Comparison of ENCODE assay signal across 25 mouse cellular contexts in genomic region chr16:73062461-73062860, GRCm38 (mm10).
"Had no signal": no experiment of that assay in that cellular context is flagged by ENCODE, and none has a peak within 500 bp of the region (broad histone marks: within the 10 kb centered on the region; RNA-seq: fewer than 3 reads in every experiment).

No protein-coding gene starts in this region.

- H3K27ac ChIP-seq: gastrocnemius, adult 2 months; heart, embryonic 10.5 days; hindbrain, embryonic 10.5 days; hindbrain, embryonic 12.5 days; hindbrain, embryonic 14.5 days; intestine, embryonic 15.5 days; layer of hippocampus, adult 2 months; limb, embryonic 13.5 days; limb, embryonic 15.5 days had no signal

- DNase-seq: gastrocnemius, adult 2 months; gastrocnemius, postnatal 10 days; gastrocnemius, postnatal 25 days; heart, adult 18-20 months; heart, postnatal 10 days; heart, postnatal 4 days; kidney, adult 18-20 months; kidney, adult 8-10 months; kidney, postnatal 10 days; kidney, postnatal 25 days; kidney, postnatal 4 days; layer of hippocampus, postnatal 36 days; left cerebral cortex, postnatal 4 days had no signal

- H3K9ac ChIP-seq: heart, embryonic 12.5 days; hindbrain, embryonic 12.5 days; hindbrain, embryonic 14.5 days; intestine, embryonic 15.5 days; limb, embryonic 13.5 days; limb, embryonic 15.5 days had no signal

- H3K9me3 ChIP-seq: heart, embryonic 10.5 days; hindbrain, embryonic 10.5 days; hindbrain, embryonic 12.5 days; intestine, embryonic 15.5 days; limb, embryonic 15.5 days had no signal

- H3K4me3 ChIP-seq: gastrocnemius, adult 2 months; heart, embryonic 10.5 days; heart, embryonic 12.5 days; hindbrain, embryonic 10.5 days; hindbrain, embryonic 12.5 days; intestine, embryonic 15.5 days; layer of hippocampus, adult 2 months; limb, embryonic 13.5 days; limb, embryonic 15.5 days had no signal

- ATAC-seq: hindbrain, embryonic 16.5 days; inflammation-experienced regulatory T-cells, adult 6 months; intestine, embryonic 15.5 days; intestine, postnatal 0 days had no signal

- H3K27me3 ChIP-seq: heart, embryonic 12.5 days; hindbrain, embryonic 12.5 days; intestine, embryonic 15.5 days; limb, embryonic 13.5 days; limb, embryonic 15.5 days had no signal

- H3K36me3 ChIP-seq: heart, embryonic 10.5 days; heart, embryonic 12.5 days; hindbrain, embryonic 10.5 days; hindbrain, embryonic 12.5 days; intestine, embryonic 15.5 days; limb, embryonic 13.5 days; limb, embryonic 15.5 days had no signal

- H3K4me1 ChIP-seq: heart, embryonic 10.5 days; heart, embryonic 12.5 days; hindbrain, embryonic 12.5 days; intestine, embryonic 15.5 days; limb, embryonic 13.5 days; limb, embryonic 15.5 days had no signal

- H3K4me2 ChIP-seq: heart, embryonic 12.5 days; hindbrain, embryonic 12.5 days; hindbrain, embryonic 14.5 days; intestine, embryonic 15.5 days; limb, embryonic 13.5 days; limb, embryonic 15.5 days had no signal
